Mouse (Mus musculus) brain, embryonic 14.5 days (tissue): Measurements from ENCODE around the gene Vmn1r222.

Experiments used
- CTCF ChIP-seq: fragments of 200-500 bp; IDR thresholded peaks from 2 replicates; pipeline ENCODE4 v1.5.1; 2012; ENCODE audit warnings: inconsistent platforms, mild to moderate bottlenecking, moderate library complexity, borderline replicate concordance; ENCODE audit not compliant: insufficient read depth, insufficient read length; ENCODE audit errors: extremely low read depth
- POLR2A ChIP-seq: fragments of 200-500 bp; IDR thresholded peaks from 2 replicates; pipeline ENCODE4 v1.6.1; 2012; ENCODE audit warnings: mild to moderate bottlenecking, inconsistent platforms, borderline replicate concordance; ENCODE audit not compliant: poor library complexity, insufficient read depth, insufficient read length, severe bottlenecking; ENCODE audit errors: extremely low read depth

DNA sequence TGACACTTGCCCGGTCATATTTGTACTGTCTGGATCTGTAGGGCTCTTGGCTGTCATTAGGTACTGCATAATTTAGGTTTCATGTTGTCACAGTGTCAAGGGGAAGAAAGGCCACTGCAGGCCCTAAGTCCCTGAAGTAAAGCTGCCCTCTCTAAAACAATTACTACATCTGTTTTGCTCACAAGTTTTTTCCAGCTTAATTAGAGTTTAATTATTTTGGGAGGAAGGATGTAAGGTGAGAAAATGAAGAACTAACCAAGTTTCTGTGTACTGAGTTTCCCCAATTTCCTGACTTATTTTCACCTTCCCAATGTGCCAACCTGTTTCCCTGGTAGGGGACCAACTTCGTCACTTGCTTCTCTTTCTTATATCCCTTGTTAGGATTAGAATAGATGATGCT is 47.9 kb downstream of the Vmn1r222 start, which contains the start of gene Vmn1r220:
- TF ChIP-seq CTCF = no peak
- TF ChIP-seq POLR2A = no peak
